Mouse (Mus musculus): Measurements from ENCODE around the gene Vwa8. TPM values are rescaled to one million over a fixed set of nuclear protein-coding genes. Genes with fewer than 3 reads are reported as not detected.

Vwa8 gene
- polyA plus RNA-seq, 1 experiment from 2014 or later = 13.5 TPM

DNA sequence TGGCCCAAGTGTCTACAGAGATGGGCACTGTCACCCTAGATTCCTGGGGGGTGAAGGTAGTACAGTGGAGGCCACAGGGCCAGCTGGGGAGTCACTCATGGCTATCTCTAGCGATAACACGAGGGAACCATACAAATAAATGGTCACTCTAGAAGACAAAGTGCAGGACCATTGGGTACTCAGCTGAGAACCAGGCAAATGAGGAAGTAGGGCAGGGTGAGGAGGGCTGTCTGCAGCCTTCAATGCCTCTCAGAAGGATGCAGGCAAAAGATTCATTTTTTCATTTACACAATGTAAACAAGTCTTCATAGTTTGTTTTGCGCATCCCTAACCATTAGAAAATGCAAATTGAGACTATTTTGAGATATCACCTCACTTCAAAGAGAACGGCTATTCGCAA lies 384.8 kb downstream of the Vwa8 start:
- Histone ChIP-seq H3K4me2 (ENCODE audit: low read depth, low read length) (no peak overlapping the region), H3K9ac (ENCODE audit: low read length) (no peak overlapping the region), H3K4me3 (replicated peaks; ENCODE audit: low read length) (no peak overlapping the region), H3K27me3 (ENCODE audit: control insufficient read depth, insufficient read depth, low read length) (no peaks in the 10 kb centered on the region), H3K27ac (ENCODE audit: low read length) (no peak overlapping the region), H3K9me3 (replicated peaks; ENCODE audit: control insufficient read depth, low read length) (no peaks in the 10 kb centered on the region), H3K36me3 (ENCODE audit: control insufficient read depth, insufficient read depth, low read length) (no peaks in the 10 kb centered on the region), H3K4me1 (ENCODE audit: control insufficient read depth, insufficient read depth, low read length) (no peaks in the 10 kb centered on the region)
- ATAC-seq (ENCODE audit: insufficient read depth, low FRiP score) = no peak
- WGBS = 72% methylated on average over 5 of the region's 5 CpGs

DNA sequence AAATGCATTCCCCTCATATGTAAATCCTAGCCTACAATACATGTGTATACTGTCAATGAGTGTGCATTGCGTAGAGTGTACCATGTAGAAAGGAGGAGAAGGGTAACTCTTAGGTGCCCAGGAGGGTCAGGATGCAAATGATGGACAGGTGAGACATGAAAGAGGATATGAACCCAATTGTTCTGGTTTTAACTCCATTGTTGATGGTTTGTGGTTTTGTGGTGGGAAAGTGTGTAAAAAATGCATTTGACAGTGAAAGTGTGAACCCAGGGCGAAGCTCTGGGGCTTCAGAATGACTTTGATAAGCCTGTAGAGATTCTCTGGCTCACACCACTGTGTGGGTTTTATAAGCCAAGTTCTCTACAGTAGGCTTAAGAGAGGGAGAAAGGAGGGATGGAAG lies 385.7 kb downstream of the Vwa8 start:
- Histone ChIP-seq H3K4me2 (ENCODE audit: low read depth, low read length) (no peak overlapping the region), H3K4me1 (ENCODE audit: control insufficient read depth, insufficient read depth, low read length) (0 out of 2 replicates have a peak, but pooled peaks cover 3% of the 10 kb centered on the region), H3K27ac (ENCODE audit: low read length) (no peak overlapping the region), H3K36me3 (ENCODE audit: control insufficient read depth, insufficient read depth, low read length) (no peaks in the 10 kb centered on the region), H3K9ac (ENCODE audit: low read length) (no peak overlapping the region), H3K9me3 (replicated peaks; ENCODE audit: control insufficient read depth, low read length) (no peaks in the 10 kb centered on the region), H3K4me3 (replicated peaks; ENCODE audit: low read length) (no peak overlapping the region), H3K27me3 (ENCODE audit: control insufficient read depth, insufficient read depth, low read length) (no peaks in the 10 kb centered on the region)
- WGBS = 88% methylated on average over 2 of the region's 2 CpGs
- ATAC-seq (ENCODE audit: insufficient read depth, low FRiP score) = no peak

DNA sequence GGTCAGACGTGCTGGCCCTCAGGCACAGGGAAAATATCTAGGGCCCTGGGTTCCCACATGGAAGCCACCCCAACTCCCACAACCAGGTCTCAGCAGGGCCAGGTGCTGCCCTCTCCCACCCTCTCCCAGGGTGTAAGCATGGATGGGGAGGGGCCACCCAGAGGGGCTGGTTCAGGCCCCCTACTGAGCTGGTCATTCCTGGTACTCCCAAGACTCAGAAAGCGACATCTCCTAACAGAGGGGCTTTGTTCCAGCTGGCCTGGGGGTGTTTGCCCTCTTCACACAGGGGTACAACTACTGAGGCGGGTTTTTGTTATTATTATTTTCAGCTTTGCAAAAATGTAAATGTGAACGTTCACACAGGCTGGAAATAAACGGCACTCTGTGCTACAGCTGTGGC lies 386.3 kb downstream of the Vwa8 start:
- ATAC-seq (ENCODE audit: insufficient read depth, low FRiP score) = no peak

DNA sequence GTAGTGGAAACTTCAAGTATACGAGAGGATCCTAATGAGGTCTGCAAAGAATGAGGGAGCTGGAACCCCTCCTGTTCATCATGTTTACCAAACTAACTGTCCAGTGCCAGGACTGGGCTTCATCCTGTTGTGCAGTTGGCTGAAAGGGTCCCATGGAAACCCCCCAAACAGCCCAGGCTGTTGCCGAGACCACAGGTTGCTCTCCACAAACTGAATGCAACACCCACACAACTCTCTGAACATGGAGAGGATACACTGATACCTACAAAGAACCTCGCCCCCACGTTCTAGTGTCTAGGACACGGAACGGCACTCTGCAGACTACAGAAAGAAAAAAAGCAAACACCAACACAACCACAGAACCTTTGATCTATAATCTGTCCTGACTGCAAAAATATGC lies 387.4 kb downstream of the Vwa8 start:
- no peak overlapping the region for H3K4me2 ChIP-seq (ENCODE audit: low read depth, low read length)
- no peak overlapping the region for H3K27ac ChIP-seq (ENCODE audit: low read length)
- no peak overlapping the region for H3K9ac ChIP-seq (ENCODE audit: low read length)
- H3K4me1 ChIP-seq (ENCODE audit: control insufficient read depth, insufficient read depth, low read length) = 0 out of 2 replicates have a peak, but pooled peaks cover 3% of the 10 kb centered on the region
- H3K27me3 ChIP-seq (ENCODE audit: control insufficient read depth, insufficient read depth, low read length) = no peaks in the 10 kb centered on the region
- ATAC-seq (ENCODE audit: insufficient read depth, low FRiP score) = no peak
- no peaks in the 10 kb centered on the region for H3K9me3 ChIP-seq (replicated peaks; ENCODE audit: control insufficient read depth, low read length)
- H3K4me3 ChIP-seq (replicated peaks; ENCODE audit: low read length) = no peak overlapping the region
- no peaks in the 10 kb centered on the region for H3K36me3 ChIP-seq (ENCODE audit: control insufficient read depth, insufficient read depth, low read length)
- WGBS = 75% methylated on average over 6 of the region's 6 CpGs

More for the DNA sequence above, 386.3 kb downstream of the Vwa8 start:
- Histone ChIP-seq H3K27me3 (ENCODE audit: control insufficient read depth, insufficient read depth, low read length) (no peaks in the 10 kb centered on the region), H3K9me3 (replicated peaks; ENCODE audit: control insufficient read depth, low read length) (no peaks in the 10 kb centered on the region), H3K9ac (ENCODE audit: low read length) (no peak overlapping the region), H3K4me1 (ENCODE audit: control insufficient read depth, insufficient read depth, low read length) (0 out of 2 replicates have a peak, but pooled peaks cover 3% of the 10 kb centered on the region), H3K36me3 (ENCODE audit: control insufficient read depth, insufficient read depth, low read length) (no peaks in the 10 kb centered on the region), H3K4me3 (replicated peaks; ENCODE audit: low read length) (no peak overlapping the region), H3K27ac (ENCODE audit: low read length) (no peak overlapping the region), H3K4me2 (ENCODE audit: low read depth, low read length) (no peak overlapping the region)
- WGBS = 69% methylated on average over 5 of the region's 5 CpGs

DNA sequence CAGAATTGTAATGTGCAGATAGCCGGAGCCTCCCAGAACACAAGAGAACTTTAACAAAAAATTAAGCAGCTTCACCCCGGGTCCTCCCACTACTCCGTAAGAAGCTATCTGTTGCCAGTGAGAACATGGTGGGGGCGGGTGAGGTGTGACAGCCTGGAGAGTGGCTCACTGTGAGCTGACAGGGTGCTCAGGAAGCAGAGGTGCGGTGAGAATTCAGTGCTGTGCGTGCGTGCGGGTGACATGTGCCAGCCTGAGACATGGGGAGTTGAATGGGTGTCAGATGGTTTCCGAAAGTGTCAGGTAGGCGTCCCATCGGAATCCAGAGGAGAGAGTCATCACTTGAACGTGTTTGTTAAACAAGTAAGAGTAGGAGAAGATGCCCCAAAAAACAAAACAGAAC lies 390.6 kb downstream of the Vwa8 start:
- no peak overlapping the region for H3K4me3 ChIP-seq (replicated peaks; ENCODE audit: low read length)
- no peak overlapping the region for H3K4me2 ChIP-seq (ENCODE audit: low read depth, low read length)
- no peak overlapping the region for H3K9ac ChIP-seq (ENCODE audit: low read length)
- 83% methylated on average over 12 of the region's 12 CpGs for WGBS
- no peaks in the 10 kb centered on the region for H3K36me3 ChIP-seq (ENCODE audit: control insufficient read depth, insufficient read depth, low read length)
- no peaks in the 10 kb centered on the region for H3K27me3 ChIP-seq (ENCODE audit: control insufficient read depth, insufficient read depth, low read length)
- H3K9me3 ChIP-seq (replicated peaks; ENCODE audit: control insufficient read depth, low read length) = no peaks in the 10 kb centered on the region
- H3K4me1 ChIP-seq (ENCODE audit: control insufficient read depth, insufficient read depth, low read length) = 0 out of 2 replicates have a peak, but pooled peaks cover 3% of the 10 kb centered on the region
- H3K27ac ChIP-seq (ENCODE audit: low read length) = no peak overlapping the region
- no peak for ATAC-seq (ENCODE audit: insufficient read depth, low FRiP score)

DNA sequence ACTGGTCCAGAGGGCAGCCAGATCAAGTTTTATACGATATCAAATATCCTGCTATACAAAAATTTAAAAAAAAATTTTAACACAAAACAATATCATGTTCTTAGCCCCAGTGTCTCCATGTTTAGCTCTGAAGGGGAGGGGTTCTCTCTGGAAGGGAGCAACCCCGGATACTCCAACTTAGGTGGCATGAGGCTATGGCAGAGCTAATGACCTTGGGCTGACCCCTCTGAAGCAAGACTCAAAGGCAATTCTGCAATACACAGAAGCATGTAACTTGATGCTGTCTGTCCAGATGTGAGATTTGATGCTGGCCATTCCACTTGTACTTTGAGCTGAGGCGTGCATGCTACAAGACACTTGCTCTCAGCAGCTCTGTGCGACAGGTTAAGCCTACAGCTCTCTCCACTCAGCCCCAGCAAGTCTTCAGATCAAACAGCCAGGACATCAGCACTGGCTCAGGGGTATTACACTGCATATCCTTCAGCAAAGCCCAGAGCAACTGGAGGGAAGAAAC lies 392.3 kb downstream of the Vwa8 start:
- no peaks in the 10 kb centered on the region for H3K9me3 ChIP-seq (replicated peaks; ENCODE audit: control insufficient read depth, low read length)
- H3K27me3 ChIP-seq (ENCODE audit: control insufficient read depth, insufficient read depth, low read length) = no peaks in the 10 kb centered on the region
- H3K4me1 ChIP-seq (ENCODE audit: control insufficient read depth, insufficient read depth, low read length) = 0 out of 2 replicates have a peak, but pooled peaks cover 3% of the 10 kb centered on the region
- no peaks in the 10 kb centered on the region for H3K36me3 ChIP-seq (ENCODE audit: control insufficient read depth, insufficient read depth, low read length)
- H3K4me3 ChIP-seq (replicated peaks; ENCODE audit: low read length) = no peak overlapping the region
- no peak overlapping the region for H3K9ac ChIP-seq (ENCODE audit: low read length)
- WGBS = 62% methylated on average over 4 of the region's 4 CpGs
- no peak for ATAC-seq (ENCODE audit: insufficient read depth, low FRiP score)
- H3K27ac ChIP-seq (ENCODE audit: low read length) = no peak overlapping the region
- no peak overlapping the region for H3K4me2 ChIP-seq (ENCODE audit: low read depth, low read length)

DNA sequence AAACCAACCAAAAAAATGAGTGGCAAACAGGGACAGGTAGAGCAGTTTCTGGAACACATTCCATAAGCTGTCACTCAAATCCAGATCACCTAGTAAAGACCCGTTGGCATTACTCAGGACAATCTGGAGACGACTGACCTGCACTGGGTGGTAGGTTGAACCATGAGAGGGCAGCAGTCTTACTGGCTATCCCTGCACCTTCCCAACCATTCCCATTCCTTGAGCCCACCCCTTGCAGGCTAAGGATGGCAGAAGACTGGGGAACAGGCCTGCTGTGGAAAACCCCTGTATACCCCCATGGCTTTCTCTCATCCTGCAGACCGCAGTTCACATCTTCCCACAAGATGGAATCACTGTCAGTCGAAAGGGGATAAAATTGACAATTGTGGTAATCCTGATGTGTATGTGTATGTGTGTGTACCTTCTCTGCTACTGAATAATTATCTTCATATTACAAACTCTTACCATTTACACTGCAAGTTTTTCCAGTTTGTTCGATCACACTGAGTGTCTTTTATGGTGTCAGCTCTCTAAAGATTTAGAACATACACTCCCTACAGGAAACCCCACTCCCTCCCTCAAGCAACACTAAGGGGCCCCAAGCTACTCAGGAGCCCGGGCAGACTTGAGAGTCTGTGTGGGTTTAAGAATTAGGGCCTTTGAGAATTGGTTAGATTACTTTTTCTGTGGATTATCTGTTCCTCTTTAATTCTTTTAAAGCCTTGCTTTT lies 393.0 kb downstream of the Vwa8 start:
- 68% methylated on average over 6 of the region's 6 CpGs for WGBS

DNA sequence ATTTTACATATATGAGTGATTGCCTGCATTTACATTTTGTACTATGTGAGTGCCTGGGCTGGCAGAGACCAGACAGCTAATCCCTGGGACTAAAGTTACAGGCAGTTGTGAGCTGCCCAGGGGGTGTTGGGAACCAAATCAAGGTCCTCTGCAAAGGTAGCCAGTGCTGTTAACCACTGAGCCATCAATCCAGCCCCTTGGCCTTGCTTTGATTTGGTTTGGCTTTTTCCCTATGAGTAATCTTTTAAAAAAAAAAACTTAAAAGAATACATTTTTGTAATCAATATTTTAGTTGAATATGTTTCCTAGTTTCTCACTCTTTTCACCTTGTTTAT lies 393.5 kb downstream of the Vwa8 start:
- Histone ChIP-seq H3K9me3 (replicated peaks; ENCODE audit: control insufficient read depth, low read length) (no peaks in the 10 kb centered on the region), H3K9ac (ENCODE audit: low read length) (no peak overlapping the region), H3K27me3 (ENCODE audit: control insufficient read depth, insufficient read depth, low read length) (no peaks in the 10 kb centered on the region), H3K4me3 (replicated peaks; ENCODE audit: low read length) (no peak overlapping the region), H3K4me1 (ENCODE audit: control insufficient read depth, insufficient read depth, low read length) (0 out of 2 replicates have a peak, but pooled peaks cover 3% of the 10 kb centered on the region), H3K27ac (ENCODE audit: low read length) (no peak overlapping the region), H3K36me3 (ENCODE audit: control insufficient read depth, insufficient read depth, low read length) (no peaks in the 10 kb centered on the region), H3K4me2 (ENCODE audit: low read depth, low read length) (no peak overlapping the region)
- no peak for ATAC-seq (ENCODE audit: insufficient read depth, low FRiP score)

More for the DNA sequence above, 393.0 kb downstream of the Vwa8 start:
- no peak for ATAC-seq (ENCODE audit: insufficient read depth, low FRiP score)
- Histone ChIP-seq H3K4me1 (ENCODE audit: control insufficient read depth, insufficient read depth, low read length) (0 out of 2 replicates have a peak, but pooled peaks cover 3% of the 10 kb centered on the region), H3K27ac (ENCODE audit: low read length) (no peak overlapping the region), H3K4me2 (ENCODE audit: low read depth, low read length) (no peak overlapping the region), H3K36me3 (ENCODE audit: control insufficient read depth, insufficient read depth, low read length) (no peaks in the 10 kb centered on the region), H3K4me3 (replicated peaks; ENCODE audit: low read length) (no peak overlapping the region), H3K27me3 (ENCODE audit: control insufficient read depth, insufficient read depth, low read length) (no peaks in the 10 kb centered on the region), H3K9me3 (replicated peaks; ENCODE audit: control insufficient read depth, low read length) (no peaks in the 10 kb centered on the region), H3K9ac (ENCODE audit: low read length) (no peak overlapping the region)

DNA sequence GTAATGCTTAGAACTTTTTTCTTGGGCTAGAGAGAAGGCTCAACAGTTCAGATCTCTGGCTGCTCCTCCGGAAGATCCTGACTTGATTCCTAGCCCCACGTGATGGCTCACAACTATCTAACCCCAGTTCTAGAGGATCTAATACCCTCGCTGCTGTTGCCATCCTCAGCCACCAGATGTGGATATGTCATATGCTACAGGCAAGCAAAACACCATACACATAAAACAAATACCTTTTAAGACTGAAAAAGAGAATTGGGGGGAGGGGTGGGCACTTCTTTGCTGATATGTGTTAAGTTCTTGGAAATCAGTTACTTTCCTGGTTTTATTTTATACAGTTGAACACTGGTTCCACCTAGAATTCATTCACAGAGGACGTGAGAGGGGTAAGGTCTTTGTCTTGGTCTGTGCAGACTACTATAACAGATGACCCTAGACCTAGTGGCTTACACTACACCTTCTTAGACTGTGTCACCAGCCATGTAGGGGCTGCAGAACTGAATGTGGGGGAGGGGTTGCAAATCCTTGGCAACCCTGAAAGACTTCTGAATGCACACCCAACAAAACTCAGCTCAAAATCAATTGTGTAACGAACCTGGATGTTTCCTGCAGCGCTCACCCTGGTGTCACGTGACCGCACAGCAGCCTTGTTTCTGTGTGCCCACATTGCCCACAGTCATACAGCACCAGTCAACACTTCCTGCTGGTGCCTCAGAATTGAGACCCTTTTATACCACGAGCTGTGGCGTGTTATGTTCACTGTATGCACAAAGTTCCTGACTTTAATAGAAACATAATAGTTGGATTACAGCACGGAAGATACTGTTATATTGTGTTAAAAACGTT lies 394.4 kb downstream of the Vwa8 start:
- ATAC-seq (ENCODE audit: insufficient read depth, low FRiP score) = no peak
- Histone ChIP-seq H3K9ac (ENCODE audit: low read length) (no peak overlapping the region), H3K27me3 (ENCODE audit: control insufficient read depth, insufficient read depth, low read length) (no peaks in the 10 kb centered on the region), H3K4me3 (replicated peaks; ENCODE audit: low read length) (no peak overlapping the region), H3K27ac (ENCODE audit: low read length) (no peak overlapping the region), H3K36me3 (ENCODE audit: control insufficient read depth, insufficient read depth, low read length) (no peaks in the 10 kb centered on the region), H3K4me2 (ENCODE audit: low read depth, low read length) (no peak overlapping the region), H3K4me1 (ENCODE audit: control insufficient read depth, insufficient read depth, low read length) (peaks cover 5% of the 10 kb centered on the region; the same call in 1 of the 2 replicates), H3K9me3 (replicated peaks; ENCODE audit: control insufficient read depth, low read length) (no peaks in the 10 kb centered on the region)
- 79% methylated on average over 12 of the region's 12 CpGs for WGBS
